Mouse (Mus musculus) spleen, postnatal 14 days (tissue): ENCODE results near the gene Abcg1.

Experiments used
- DNase-seq, 2 experiments: peaks; one replicate each; pipeline ENCODE4 v3.0.0; 2021 to 2022; ENCODE audit warnings: low spot score in 2 of 2

Abcg1 gene

DNA sequence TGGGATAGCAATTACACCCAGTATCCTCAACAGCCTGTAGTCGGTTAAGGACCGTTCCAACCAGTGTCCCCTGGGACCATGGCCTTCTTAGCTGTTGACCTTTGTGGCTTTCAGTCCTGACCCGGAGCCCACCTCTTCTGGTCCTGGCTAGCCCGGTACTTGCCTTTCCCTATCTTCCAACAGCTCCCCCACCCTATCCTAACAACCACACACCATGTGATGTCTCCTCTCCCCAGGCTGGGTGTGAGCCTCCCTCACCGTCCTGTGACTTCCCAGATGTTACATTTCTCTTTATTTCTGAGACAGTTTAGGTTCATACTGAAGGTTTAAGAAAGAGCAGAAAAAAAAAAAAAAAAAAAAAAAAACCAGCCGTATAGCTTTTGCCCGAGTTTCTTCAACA lies 17.1 kb upstream of the Abcg1 start:
- no peak for DNase-seq

DNA sequence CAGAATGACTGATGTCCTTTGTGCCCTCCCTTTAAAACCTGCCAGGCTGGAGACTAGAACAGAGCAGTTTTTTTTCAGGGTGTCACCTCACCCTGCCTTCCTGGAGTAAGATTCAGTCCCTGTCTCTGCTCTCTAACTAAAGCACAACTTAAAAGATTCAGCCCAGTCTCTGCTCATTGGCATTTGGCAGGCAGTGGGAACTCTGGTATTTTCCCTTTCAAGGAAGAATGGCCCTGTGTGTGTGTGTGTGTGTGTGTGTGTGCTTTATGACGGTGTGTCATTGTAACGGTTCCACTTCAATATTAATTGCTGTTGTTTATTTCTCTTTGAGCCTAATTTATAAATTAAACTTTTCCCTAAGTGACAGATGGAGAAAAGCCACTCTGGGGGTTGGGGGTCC lies 14.7 kb upstream of the Abcg1 start:
- no peak for DNase-seq

DNA sequence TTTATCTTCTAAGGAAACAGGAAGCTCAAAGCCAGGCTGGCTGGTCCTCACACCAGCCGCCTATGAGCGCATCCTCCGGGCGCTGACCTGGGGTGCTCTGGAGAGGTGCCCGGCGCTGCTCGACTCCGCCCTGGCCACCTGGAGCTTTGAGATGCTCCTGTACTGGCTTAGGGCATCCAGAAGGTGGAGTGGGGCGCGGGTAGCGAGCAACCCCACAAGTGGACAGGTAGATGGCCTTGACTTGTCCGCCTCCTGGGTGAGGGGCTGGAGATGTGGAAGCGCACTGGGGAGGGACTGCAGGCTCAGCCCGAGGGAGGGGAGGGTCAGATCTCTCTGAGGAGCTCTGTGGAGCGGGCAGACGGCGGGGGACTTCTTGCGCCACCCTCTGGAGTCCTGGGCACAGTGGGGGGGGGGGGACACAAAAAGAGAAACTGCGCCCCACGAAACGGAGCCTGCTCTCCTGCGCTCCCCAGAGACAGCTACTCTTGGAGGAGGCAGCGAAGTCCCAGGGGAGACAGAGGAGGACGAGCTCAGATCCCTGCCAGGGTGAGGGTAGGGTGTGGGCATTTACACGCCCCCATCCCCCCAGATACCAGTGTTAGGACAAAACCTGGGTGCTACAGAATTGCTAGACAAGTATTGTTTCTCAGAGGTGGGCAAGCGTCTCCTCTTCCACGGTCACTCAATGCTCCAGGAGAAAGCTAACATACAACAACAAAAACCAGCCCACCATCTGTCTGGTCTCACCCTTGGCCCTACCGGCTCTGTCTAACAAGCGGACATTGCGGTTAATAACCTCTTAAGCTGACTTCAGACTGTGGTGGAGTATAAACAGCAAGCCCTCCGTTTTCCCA lies 643 bp downstream of the Abcg1 start:
- DNase-seq, result peak in 1 of 2 experiments; percentile 29

DNA sequence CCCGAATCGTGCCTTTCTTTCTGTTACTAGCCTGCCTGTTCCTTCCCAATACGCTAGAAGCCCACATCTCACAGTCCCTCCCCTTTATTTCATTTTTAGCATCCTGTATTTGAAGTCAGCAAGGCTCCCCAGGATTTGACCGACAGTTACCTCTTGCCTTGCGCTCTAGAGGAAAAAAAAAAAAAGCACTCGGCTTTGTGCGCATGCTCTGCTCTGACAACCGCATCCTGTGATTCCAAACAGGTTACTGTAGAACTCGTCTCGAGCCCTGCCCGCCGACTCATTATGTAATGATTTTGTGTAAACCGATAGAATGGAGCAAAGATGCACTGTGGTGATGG lies 1.2 kb downstream of the Abcg1 start:
- peak; percentile 45 to 52 for DNase-seq

DNA sequence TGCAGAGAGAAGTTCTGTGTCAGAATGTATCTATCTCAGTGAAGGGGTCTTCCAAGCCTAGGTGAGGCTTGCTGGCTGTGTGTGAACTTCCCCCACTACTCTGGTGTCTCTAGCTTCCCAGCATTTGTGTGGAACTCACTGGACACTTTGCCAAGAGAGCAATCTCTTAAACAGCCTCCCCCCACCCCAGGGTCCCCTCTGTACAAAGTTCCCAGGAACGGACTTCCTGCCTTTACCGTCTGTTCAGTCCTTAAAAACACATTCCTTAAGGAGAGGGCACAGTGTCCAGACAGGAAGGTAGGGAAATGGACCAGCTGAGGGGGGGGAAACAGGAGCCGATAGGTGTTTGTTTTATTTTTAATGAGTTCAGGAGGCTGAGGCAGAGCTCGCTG lies 2.7 kb downstream of the Abcg1 start:
- no peak for DNase-seq

DNA sequence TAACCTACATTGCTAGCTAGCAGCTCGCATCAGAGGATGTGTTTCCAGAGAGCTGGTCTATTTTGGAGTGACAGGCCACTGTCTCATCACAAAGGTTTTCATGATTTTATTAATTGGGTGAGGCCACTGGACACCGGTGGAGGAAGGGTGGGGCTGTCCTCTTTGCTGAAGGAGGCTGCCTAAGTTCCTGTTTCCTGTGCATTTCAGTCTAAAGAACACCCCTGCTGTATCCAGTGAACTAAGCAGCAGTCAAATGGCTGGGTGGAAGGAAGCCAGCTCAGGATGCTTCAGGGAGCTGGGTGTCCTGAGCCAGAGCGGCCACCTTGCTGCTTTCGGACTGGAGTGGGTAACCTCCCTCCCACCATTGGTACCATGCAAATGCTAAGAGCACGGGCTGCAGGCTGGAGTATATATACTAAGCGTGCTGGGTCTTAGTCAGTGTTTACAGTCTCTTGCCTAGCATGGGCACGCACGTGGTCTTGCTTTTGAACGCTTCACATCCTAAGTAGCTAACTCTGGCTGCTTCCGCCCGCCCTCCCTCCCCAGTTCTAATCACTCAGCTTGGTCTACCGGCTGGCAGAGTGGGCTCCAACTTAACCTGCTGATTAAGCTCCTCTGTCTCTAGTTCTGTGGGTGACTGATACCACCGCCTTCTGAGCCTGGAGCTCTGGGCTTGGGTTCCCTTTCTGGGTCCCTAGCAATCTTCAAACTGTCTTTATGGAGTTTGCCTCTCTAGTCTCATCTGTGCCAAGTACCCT lies 3.3 kb downstream of the Abcg1 start:
- no peak for DNase-seq

DNA sequence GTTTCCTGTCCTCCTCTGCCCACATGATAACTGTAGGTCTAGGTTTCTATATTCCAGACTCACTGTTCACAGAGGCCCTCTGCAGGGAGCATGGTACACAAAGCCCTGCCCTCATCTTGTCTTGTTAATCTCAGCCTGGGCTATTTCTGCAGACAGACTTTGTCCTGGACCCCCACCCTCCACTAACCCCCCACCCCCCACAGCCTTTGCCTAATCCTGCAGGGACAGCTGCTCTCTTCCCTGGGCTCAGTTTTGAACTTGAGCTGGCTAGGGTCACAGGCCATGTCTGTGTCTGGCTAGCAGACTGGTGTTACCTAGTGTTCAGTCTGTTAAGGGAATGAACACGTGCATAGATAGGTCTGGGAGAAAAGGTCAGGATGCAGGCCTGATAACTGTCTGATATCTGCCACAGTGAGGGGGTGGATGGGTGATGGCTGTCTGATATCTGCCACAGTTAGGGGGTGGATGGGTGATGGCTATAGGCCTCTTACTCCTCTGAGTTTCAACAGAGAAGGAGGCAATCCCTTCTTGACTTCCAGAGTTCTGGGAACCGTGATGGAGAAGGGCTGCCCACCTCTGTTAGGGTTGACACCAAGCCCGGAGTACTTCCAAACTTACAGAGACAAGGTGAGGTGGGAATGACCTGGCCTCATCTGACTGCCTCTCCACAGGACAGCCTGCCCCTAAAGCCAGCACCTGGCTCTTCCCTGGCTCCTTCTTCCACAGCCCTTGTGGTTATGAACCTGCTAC lies 4.0 kb downstream of the Abcg1 start:
- no peak for DNase-seq

DNA sequence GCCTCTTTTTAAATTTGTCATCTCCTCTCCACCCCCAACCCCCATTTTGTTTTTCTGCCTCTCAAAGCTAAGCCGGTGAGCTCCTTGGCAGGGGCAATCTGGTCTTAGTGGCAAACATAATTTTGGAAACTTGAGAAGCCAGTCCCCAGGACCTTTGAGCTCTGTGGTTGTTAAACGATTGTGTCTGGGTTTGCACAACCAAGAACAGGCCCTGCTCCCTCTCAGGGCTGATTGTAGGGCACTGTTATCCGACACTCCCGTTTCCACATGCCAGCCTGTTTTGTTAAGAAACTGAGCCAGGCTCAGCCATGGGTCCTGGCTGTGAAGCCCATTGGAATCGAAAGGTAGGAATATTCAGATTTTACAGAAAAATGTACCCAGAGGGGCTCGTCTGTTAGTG lies 8.6 kb downstream of the Abcg1 start:
- no peak for DNase-seq

DNA sequence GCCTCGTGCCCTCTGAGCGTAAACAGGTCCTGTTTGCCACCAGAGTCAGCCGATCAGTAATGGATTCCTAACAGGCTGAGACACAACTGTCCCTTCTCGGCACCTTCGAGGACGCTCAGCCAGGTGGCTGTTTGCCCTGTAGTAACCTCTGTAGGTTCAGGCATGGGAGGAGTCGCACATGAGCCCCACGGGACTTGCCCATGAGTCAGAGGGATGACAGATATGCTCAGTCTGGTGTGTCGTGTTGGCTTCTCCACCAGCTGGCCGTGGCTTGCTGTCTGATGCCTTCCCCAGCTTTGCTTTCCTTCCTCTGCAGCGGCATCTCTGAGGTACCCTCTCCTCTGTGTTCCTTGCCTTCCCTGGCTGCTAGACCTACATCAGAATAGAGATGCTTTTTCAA lies 9.6 kb downstream of the Abcg1 start:
- peak; percentile 51 to 70 for DNase-seq

DNA sequence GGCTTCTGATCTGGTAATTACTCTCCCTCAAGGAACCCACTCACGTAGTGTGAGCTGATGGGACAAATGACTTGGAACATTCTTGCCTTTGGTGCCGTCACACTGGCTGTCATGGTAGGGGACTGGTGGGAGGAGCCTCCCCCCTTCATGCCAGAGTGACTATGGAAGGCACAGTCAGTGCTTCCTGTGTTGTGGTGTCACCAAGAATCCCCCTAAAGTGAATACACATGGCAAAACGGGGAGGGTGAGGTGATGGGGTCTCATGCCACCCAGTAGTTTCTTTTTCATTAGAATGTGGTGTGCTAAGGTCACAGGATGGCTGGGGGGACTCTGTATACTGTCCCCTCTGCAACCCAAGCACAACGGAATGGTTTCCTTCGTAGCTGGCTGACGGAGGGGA lies 11.6 kb downstream of the Abcg1 start:
- DNase-seq, result no peak

DNA sequence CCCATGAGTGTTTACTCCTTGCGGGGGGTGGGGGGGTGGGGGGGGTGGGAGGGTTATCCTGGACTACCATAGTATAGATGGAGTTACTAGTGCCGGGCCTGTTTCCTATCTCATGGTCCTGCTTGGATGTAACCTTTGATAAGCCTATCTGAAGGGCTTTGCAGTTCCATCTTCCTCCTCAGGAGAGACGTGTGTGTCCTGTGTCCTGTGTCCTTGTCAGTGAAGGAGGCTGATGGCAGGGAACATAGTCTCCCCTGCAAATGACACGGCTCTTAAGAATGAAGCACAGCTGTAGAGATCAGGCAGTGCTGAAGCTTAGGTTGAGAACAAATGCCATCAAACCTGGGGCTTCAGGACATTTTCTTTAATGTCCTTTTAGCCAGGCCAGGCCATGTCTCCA lies 12.4 kb downstream of the Abcg1 start:
- DNase-seq, result no peak

DNA sequence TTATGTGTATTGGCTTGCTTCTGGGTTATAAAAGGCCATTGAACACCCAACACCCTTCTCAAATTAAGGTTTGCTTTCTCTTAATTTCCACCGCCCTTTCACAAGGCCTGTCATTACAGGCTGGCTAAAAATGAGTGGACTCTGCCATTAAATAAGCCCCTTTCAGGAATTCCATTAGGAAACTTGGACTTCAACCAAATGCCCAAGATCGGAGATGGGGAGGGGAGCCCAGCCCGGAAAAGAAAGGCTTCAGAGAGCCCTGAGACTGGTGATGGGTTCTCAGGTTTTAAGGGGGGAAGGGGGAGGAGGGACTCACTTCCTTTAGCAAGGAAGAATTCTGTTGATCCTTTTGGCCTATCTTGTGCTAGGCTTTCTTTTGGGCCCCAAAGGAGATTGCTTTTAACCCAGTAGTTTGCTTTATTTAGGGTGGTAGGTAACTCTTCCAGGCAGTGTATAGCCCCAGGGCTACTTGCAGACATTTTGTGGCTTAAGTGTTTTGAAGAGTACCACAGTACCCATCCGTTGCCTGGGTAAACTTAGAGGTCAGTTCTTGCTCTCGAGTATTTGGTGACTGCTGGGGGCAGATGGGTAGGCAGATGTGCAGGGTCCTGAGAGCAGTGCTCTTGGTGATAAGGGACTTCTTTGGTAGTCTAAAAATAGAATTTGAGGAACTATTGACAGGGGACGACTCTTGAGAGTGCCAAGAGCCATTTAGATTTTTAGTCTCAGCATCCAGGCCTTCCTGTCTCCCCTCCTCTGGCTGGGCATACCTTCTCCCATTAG lies 13.1 kb downstream of the Abcg1 start:
- no peak for DNase-seq

DNA sequence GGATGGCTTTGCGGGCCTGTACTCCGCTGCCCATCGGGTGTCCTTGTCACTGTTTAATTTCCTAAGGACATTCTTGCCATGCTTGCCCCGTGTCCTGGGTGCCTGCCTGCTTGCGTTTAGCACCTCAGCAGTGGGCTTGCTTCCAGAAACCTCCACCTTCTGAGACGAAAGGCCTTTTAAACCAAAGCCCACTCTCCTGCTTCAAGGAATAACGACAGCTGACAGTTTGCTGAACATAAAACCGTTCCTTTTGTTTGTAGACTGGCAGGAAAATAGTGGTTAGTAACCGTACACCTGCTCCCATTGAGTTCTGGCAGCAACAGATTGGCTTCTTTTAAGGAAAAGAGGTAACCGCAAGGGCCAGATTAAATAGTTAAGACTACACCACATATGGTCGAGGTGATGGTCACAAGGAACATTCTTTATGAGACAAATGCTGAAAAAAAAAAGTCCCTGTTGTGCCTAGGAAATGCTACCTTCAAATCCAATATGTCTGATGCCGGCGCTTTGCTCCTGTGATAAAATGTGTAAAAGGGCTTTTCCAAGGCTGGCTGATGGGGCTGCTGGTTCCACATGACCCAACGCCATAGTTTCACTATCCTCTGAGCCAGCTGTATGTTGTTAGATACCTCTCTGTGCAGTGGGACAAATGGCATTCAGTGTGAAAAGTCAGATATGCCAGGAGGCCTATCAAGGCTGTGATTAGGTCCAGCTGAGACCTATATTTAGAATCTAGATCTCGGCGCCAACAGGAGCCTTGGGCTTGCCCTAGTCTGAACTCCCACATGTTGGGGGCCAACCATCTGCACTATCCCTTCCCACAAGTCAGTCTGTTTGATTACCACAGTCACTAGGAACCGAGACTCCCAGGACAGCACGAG lies 14.2 kb downstream of the Abcg1 start:
- DNase-seq, result no peak

DNA sequence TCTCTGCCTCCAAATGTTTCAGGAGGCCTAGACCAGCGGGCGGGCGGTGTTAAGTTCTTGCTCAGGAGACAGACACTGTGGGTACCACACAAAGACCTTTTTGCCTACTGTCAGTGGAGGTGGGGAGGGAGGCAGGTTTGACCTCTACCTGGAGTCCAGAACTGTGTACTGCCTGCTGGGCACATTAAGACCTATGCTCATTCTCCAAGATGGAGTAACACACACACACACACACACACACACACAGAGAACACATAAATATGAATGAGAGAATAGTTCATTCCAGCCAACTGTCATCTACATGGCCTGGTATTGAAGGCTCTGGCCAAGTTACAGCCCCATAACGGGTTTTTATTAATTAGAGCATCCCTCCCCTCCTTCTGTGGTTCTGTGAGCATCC lies 15.4 kb downstream of the Abcg1 start:
- no peak for DNase-seq

DNA sequence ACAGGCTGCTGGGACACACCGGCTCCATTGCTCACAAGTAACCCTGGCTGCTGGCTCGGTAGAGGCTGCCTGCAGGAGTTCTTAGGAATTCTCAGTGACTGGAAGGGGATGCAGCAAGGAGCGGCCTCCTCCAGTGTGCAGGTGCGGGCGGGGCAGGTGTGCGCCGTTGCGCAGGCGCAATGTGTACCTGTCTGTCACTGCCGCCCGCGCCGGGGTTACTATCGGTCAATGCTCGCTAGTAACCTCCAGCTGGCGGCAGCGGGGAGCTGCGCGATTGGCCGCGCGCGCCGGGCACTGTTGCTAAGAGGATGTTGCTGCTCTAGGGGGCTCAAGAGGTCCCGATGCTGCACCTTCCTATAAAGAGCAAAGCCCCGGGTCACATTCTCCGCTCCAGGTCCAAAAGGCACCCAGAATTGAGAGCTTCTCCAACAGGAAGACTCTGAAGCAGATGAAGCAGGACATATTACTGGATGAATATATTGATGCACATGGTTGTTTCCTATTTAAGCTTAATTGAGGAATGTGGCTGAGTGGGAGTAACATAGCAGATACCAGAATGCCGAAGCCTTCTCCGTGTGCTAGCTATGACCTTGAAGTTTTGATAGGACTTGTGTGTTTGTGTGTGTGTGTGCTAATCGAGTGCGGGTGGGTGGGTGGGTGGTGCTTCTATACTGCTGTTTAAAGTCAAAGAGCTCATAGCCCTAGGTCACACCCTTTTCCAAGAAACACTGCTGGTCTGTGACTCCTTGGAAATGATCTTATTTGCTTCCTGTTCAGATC lies 16.0 kb downstream of the Abcg1 start:
- DNase-seq, result peak; percentile 72 to 82

DNA sequence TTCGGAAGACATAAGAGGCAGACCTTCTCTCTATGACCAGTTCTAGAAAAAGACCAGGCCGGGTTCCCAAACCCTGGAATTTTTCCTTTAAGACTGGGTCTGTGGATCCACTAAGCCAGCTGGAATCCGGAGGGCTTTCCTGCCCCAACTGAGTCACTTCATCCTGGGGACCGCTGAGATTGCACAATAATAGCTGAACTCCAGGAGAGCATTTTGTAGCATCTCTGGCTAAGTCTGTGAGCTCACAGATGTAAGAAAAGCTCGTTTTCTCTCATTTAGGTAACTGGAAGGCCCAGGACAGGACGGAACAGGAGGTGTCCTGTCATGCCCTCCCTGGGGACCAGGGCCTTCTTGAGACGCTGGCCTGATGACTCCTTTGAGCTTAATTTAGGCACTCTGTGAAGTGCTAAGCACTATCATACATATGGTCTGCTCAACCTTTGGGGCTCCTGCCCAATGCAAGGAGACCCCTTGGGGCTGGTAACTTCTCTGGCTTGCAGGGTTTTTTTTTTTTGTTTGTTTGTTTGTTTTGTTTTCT lies 16.6 kb downstream of the Abcg1 start:
- DNase-seq, result no peak

DNA sequence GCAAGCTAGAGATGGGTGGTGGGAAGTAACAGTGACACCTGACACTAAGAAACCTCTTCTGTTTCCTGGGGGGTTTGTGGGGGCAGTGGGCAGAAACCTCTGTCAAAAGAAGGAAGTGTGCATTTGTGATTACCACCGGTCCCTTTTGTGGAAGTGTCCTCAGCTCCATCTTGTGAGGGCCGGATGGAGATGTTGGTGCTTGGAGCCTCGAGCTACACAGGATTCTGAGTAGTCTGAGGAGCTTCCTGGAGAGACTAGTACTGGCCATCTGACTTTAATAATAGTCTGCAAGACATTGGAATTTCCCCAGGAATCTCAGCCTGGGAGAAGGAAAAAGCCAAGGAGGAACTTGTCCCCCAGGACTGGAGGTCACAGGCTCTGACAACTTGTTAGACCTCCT lies 17.2 kb downstream of the Abcg1 start:
- DNase-seq, result peak in 1 of 2 experiments; percentile 20

DNA sequence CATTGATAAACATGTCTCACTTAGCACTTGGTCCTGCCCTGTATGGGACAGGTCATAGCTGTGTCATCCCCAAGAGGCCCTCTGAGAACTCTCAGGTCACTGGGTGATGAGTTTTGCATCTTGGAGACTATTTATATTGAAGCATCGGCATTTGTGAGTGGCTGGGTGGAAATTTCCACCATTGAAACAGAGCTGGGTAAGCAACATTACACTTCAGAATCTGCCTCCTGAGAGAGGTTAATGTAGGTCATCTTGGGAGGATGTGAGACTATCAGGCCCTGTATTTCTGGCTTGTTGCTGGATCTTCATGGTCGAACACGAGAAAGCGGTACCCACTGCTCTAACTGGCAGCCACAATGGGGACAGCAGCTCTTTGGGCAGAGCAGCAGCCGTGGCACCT lies 18.0 kb downstream of the Abcg1 start:
- DNase-seq, result peak in 1 of 2 experiments; percentile 21

DNA sequence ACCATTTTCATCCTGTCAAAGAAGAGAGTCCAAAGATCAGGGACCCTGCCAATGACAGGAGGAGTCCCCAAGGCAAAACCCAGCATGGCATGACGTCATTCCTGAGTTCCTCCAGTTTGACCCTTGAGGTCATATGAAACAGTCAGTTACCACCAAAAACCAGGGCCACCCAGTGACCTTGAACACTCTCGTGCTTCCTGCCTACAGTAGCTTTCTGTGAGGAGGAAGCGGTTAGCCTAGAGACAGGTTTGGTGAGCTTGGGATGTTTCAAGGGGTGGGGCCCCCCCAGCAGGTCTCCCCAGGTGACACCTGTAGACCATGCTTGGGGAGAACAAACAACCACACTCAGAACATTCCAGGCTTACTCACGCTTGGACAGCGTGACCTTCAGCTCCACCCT lies 20.1 kb downstream of the Abcg1 start:
- no peak for DNase-seq

DNA sequence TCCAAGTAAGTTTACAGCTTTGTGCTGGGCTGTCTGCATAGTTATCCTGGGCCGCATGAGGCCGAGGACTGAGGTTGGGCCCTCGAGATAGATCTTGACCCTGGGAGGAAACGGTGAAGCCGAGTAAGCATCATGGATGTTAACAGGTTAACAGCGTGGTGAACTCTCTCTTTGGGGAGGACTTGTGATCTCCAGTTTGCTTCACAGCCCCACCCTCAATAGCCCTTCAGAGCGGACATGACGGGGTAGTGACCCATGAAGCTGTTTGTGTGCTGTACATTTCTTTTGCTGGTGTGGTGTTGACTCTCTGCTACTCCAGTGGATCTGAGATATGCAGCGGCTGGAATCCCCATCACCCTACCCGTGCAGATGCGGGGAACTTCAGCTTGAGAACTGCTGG lies 21.1 kb downstream of the Abcg1 start:
- DNase-seq, result no peak
